Mouse (Mus musculus): ENCODE results near the gene Dcaf11. TPM values are rescaled to one million over a fixed set of nuclear protein-coding genes. Genes with fewer than 3 reads are reported as not detected.

The Dcaf11 gene
- polyA plus RNA-seq (2017; shearing (Covaris generic)) = 100 to 1,000 TPM; 141 to 145 TPM

DNA sequence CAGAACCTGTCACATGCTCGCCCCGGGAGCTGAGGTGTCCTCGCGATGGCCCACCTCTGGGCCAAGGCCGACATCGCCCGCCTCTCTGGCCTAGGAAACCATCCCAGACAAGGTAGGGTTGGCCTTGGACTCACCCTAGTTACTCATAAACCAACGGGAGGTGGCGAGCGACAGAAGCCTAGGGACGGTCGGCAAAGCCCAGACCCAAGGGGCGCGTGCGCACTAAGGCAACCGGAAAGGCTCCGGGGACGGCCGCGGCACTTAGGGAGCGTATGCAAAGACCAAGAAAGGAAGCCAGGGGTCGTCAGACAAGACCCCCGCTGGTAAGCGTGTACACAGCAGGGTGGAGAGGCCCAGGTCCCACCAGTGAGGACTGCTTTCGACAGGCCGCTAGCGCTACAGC is at the start of gene Dcaf11:
Dcaf11 (plus strand) TSS at position 208 of the 403 bp plus-strand sequence.

DNA sequence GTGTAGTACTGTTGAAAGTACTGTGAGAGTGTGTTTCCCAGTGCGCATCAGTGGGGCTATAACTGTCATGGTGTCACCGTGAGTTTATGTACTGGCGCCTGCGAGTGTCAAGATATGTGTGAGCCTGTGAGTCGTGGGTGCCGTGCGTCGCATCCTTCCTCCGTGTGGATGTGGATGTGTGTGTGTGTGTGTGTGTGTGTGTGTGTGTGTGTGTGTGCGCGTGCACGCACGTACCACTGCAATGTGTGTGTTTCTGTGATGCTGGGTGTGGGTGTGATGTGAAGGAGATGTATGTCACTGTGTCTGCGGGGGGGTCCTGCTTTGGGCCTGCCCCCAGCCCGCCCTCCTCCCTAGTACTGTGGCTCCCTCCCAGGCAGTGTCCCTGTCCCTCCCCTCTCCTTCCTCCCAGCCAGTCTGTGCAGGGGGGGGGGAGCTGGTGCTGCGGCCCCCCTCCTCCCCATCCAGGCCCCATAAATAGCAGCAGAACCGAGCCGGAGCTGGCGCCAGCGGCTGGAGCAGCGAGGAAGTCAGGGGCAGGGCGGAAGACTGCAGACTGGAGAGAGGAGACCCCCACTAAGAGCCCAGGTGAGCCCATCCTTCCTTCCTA is 49.6 kb upstream of the Dcaf11 start, which contains the start of gene Cpne6:
Cpne6 (plus strand) TSS at position 321 of the 607 bp plus-strand sequence.

DNA sequence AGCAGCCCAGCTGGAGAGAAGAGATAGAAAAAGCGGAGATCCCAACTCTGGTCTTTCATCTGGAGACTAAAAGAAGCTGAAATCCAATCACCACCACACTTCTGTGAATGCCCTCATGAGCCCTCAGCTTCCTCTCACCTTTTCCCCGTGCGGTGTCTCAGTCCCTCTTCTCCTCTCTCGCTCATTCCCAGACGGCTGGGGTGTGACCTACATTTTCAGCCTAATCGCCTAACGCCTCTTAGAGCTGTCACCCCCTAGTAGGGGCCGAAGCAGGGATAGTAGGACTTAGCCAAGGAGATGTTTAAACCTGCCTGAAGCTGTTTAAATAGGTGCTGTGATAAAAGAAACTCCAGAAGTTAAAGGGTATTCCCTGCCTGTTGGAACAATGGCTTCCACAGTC is 35.0 kb upstream of the Dcaf11 start, which contains the start of gene Nrl:
Nrl (minus strand) TSS at position 197 of the 400 bp plus-strand sequence.

DNA sequence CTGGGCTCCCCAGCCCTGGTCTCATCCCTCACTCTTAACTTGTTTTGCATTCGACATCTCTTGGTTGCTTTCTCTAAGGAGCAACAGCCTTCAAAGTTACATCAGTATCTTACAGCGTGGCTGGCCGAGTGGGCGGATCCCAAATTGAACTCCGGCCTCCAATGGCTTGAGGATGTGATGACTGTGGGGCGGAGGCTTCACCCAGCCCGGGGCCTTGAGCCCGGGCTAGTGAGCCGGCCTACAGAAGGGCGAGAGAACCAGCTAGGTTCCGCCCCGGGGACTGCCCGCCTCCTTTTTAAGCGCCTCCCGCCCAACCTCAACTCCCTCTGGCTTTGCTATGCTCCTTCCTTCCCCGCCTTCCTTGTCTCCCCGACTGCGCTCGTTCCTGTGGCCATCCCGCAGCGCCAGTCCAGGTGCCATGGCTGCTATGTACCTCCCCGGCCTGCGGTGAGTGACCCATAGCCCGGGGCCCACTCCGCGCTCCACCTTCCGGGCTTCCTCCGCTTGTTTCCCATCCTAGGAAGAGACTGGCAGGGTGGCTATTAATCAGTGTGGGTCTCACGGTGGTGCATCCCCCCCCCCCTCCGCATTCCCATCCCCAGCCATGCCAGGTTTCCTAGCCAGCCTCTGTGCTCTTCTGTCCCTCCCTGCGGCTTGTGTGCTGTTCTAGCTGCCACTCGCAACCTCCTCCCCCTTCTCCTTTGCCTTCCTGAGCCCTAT is 19.6 kb upstream of the Dcaf11 start, which contains the start of gene Pck2:
Pck2 (plus strand) TSS at position 200 of the 720 bp plus-strand sequence.

DNA sequence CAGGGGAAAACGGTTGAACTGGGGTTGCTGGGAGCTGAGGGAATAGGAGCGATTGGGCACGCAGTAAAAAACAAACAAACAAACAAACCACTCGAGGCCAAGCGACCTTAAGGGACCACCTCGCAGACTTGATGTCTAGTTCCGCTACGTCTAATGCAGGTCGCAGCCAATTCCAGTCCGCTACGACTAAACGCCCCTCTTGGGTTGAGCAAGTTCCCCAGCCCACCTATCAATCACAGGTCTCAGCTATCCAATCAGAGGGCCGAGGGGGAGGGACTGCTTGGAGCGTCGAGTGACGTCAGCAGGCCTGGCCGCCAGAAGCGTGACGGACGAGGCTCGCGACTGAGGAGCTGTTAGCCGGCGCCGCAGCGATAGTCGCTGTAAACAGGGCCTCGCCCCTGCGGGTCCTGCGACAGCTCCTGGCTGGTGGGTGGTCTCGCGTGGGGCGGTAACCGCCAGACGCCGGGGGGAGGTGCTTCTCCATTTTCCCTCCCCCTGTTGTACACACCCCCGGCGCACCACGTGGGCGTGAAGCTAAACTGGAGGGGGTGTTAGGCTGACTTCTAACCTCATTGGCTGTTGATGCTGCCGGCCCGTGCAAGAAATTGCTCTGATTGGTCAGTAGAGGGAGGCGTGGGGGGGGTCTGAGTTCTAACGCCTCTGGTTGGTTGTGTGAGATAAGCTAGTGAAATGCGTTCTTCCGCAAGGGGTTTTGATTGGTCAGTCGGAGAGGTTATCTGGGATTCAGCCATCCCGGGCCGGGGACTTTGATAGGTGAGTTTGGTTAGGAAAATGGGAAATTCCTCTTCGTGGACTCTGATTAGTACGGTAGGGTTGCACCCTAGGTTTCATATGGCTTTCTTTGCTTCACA is 632 bp downstream of the Dcaf11 start, which contains the start of gene A730061H03Rik:
A730061H03Rik (minus strand) TSS at position 205 of the 872 bp plus-strand sequence.

DNA sequence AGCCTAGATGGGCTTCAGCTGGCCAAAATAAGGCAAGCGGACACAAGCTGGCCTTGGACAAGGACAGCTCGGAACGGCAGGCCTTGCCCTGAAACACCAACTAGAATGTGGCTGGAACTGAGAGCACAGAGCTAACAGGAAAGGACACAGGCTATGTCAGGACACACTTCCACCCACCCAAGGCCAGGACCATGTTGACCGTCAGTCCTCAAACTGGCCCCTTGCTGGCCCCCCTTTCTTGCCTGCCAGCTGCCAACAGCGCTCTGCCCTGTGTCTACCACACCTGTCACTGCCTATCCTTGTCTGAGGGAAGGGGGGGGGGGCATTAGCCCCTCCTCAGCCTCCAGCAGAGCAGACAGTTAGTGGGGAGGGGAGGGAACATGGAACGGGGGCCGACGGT is 15.5 kb downstream of the Dcaf11 start, which contains the start of gene Fitm1:
Fitm1 (plus strand) TSS at position 316 of the 400 bp plus-strand sequence.

DNA sequence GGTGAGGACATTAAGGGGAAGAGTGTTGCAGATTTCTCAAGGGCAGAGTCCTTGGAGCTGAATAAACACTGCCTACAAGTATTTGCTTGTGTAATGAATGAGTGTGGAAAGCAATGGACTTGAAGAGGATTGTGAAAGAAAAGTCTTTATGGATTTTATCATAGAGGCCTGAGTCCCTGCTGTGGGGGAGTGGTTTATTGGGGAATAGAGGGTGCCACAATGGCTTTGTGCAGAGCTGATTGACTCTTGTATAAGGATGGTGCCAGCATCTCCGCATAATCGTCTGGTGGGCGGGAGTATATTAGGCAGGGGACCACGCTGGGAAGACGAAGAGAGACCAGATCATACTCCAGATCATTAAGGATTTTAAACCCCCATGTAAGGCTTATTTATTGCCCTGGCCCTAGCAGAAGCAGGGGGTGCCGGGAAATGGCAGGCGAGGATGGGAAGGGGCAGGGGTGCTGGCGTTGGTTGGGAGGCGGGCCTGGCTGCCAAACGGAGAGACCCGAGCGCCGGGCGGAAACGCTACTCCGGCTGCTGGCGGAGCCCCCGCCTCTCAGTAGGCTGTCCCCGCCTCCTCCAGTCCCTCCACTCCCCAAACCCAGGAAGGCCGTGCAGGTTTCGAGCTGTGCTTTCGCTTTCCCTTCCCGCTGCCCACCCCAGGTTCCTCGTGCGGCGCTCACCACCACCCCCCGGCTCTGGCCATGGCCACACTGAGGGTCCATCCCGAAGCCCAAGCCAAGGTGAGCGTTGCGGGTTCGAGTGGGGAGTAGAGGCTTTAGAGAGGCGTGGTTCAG is 18.3 kb downstream of the Dcaf11 start, which contains the start of gene Psme1:
Psme1 (plus strand) TSS at position 253 of the 797 bp plus-strand sequence.

DNA sequence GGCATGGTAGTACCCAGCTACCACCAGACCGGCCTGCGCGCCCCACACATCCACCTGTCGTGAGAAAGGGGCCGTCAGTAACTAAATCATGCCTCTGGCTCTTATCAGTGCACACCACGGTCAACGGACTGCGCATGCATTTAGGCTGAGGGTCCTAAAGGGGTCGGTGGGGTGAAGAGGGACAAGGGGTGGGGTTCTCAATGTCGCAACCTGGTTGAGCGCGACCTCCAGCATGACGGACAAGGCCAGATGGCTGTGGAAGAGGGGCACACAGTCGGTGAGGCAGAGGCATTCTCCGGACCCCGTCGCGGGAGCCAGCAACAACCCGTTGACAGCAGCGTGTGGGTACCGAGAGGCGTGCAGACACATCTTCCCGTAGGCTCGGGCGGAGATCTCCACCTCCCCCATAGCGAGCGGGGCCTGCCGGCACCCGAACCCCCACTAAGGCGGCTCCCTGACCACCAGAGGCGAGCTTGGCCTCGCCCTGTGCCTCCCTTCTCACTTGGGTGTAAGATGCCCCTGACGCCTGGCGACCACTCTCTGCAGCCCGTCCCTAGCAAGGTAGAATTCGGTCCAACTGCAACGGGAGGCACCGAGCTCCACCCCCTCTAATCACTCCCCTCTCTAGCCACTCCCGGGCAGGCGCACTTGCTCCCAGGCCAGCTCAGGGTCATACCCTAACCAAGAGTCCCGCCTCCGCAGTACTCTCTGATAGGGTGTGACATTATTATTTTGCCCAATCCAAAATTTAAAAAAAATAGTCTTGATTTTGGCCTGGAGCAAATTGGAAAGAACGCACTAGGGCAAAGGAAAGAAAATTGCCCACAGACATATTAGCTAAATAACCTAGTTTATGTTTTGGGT is 25.1 kb downstream of the Dcaf11 start, which contains the start of gene Emc9:
Emc9 (minus strand) TSS at position 601 of the 864 bp plus-strand sequence.

DNA sequence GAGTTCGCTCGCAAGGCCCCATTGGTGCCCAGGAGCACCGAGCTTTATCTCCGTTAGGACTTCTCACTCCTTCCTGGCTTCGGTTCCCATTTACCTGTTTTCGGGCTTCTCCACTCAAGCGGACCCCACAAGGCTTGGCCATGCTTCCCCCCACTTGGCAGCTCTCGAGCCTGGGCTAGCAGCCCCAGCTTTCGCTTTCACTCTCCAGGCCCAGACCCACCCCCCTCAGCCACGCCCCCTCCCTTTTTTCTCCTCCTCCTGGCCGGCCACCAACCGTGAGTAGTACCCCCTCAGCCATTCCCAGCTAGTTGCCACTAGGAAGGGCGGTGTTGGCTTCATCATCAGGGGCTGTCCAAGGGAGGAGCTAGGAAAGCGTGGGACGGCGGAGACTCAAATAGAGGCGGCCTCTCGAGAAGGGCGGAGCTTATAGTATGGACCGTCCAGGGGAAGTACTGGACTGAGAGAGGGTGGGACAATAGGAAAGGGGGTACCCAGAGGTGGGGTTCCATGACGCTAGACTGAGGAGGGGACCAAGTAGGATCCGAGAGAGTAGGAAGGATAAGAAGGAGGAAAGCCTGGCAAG is 31.0 kb downstream of the Dcaf11 start, which contains the start of gene Psme2:
Psme2 (minus strand) TSS at position 366 of the 583 bp plus-strand sequence.

DNA sequence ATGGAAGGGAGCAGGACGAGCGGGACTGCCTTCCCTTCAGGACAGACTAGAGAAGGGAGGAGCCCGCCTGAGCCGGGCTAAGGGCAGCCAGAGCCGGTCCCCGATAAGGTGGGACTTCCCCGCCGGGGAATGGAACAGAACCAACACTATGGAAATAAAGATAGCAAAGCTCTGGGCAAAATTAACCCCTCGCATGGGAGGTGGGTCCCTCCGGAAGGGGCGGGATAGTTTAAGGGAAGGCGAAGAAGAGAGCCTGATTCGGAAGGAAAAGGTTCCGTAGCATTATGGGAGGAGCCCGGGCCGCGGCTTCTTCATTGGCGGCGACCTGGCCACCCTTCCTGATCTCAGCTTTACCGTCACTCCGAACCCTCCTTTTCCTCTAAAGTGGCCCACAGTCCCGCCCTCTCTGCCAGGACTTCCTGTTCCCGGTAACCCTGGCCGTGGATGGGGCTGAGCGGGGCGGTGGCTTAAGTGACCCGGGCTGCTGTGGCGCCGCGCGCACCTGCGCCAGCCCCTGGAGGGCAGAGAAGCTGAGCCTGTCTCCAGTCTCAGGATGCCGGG is 31.6 kb downstream of the Dcaf11 start, which contains the start of gene Rnf31:
Rnf31 (plus strand) TSS at position 378 of the 561 bp plus-strand sequence.

DNA sequence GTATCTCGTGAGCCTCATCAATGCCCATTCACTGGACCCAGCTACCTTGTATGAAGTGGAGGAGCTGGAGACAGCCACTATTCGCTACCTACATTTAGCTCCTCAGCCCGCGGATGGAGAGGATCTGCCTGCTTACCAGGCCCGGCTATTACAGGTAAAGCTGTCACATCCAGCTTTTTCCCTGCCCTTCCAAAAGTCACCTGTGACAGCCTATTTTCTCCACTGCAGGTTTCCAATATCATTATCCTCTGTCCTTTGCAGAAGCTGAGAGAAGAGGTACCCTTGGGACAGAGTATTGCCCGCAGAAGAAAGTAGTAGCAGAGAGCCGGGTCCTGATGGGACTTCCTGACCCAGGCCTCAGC is 43.4 kb downstream of the Dcaf11 start, which contains the start of gene Irf9:
Irf9 (plus strand) TSS at position 301 of the 362 bp plus-strand sequence.

DNA sequence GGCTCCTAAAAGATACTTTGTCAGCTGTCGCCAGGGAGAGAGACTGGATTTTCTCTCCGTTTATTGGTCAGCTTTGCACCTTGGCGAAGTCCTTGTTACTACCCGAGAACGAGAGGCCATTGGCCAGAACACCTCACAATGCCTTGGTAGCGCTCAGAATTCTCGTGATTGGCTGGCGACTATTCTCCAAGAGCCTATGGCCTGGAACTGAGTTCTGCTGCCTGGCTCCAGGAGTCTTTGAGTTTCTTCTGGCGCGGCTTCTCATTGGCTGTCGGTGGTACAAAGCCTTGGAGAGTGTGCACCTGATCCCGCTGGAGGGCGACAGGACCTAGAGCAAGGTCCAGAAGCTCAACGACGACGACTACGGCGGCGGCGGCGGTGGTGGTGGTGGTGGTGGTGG is 58.0 kb downstream of the Dcaf11 start, which contains the start of gene Rec8:
Rec8 (plus strand) TSS at position 216 of the 400 bp plus-strand sequence.

Other genes with a start within 250 kb of the Dcaf11 start
- 10 to 100 TPM; 35.9 to 39.8 TPM for gene Dhrs4, start 81.2 kb upstream of the Dcaf11 start, polyA plus RNA-seq (2017; shearing (Covaris generic))
- gene Carmil3, start 69.4 kb upstream of the Dcaf11 start, polyA plus RNA-seq (2017; shearing (Covaris generic)) = 1 to 10 TPM in 1 of 2 experiments, under 1 TPM in 1; 0.57 to 3.5 TPM
- 1 to 10 TPM in 1 of 2 experiments, under 1 TPM in 1; 0.18 to 1.1 TPM for gene Cpne6, start 49.6 kb upstream of the Dcaf11 start, polyA plus RNA-seq (2017; shearing (Covaris generic))
- gene Nrl, start 35.0 kb upstream of the Dcaf11 start, polyA plus RNA-seq (2017; shearing (Covaris generic)) = 1 to 10 TPM in 1 of 2 experiments, under 1 TPM in 1; 0.36 to 1.6 TPM
- gene Pck2, start 19.7 kb upstream of the Dcaf11 start, polyA plus RNA-seq (2017; shearing (Covaris generic)) = 10 to 100 TPM; 21.5 to 51.6 TPM
- gene A730061H03Rik, start 400 bp downstream of the Dcaf11 start, polyA plus RNA-seq (2017; shearing (Covaris generic)) = 1 to 10 TPM; 4.4 to 6.9 TPM
- gene Fitm1, start 15.6 kb downstream of the Dcaf11 start, polyA plus RNA-seq (2017; shearing (Covaris generic)) = not detected
- 1,000 to 10,000 TPM; 1,004 to 1,125 TPM for gene Psme1, start 18.1 kb downstream of the Dcaf11 start, polyA plus RNA-seq (2017; shearing (Covaris generic))
- gene Emc9, start 25.3 kb downstream of the Dcaf11 start, polyA plus RNA-seq (2017; shearing (Covaris generic)) = 10 to 100 TPM; 32.7 to 34.1 TPM
- 100 to 1,000 TPM; 686 to 830 TPM for gene Psme2, start 31.1 kb downstream of the Dcaf11 start, polyA plus RNA-seq (2017; shearing (Covaris generic))
- gene Rnf31, start 31.7 kb downstream of the Dcaf11 start, polyA plus RNA-seq (2017; shearing (Covaris generic)) = 10 to 100 TPM; 61.0 to 75.2 TPM
- 100 to 1,000 TPM; 149 to 175 TPM for gene Irf9, start 43.6 kb downstream of the Dcaf11 start, polyA plus RNA-seq (2017; shearing (Covaris generic))
- gene Rec8, start 58.0 kb downstream of the Dcaf11 start, polyA plus RNA-seq (2017; shearing (Covaris generic)) = 10 to 100 TPM in 1 of 2 experiments, 1 to 10 TPM in 1; 2.7 to 16.9 TPM
- 10 to 100 TPM; 50.2 to 65.2 TPM for gene Ipo4, start 76.0 kb downstream of the Dcaf11 start, polyA plus RNA-seq (2017; shearing (Covaris generic))
- 1 to 10 TPM; 1.4 to 3.0 TPM for gene Gm49378, start 77.9 kb downstream of the Dcaf11 start, polyA plus RNA-seq (2017; shearing (Covaris generic))
- 10 to 100 TPM; 73.1 to 82.7 TPM for gene Tm9sf1, start 83.8 kb downstream of the Dcaf11 start, polyA plus RNA-seq (2017; shearing (Covaris generic))
- 1 to 10 TPM; 1.4 to 2.1 TPM for gene Tssk4, start 90.2 kb downstream of the Dcaf11 start, polyA plus RNA-seq (2017; shearing (Covaris generic))
- 100 to 1,000 TPM in 1 of 2 experiments, 10 to 100 TPM in 1; 97.3 to 101 TPM for gene Mdp1, start 100.5 kb downstream of the Dcaf11 start, polyA plus RNA-seq (2017; shearing (Covaris generic))
- 10 to 100 TPM; 41.6 to 61.3 TPM for gene Gmpr2, start 111.9 kb downstream of the Dcaf11 start, polyA plus RNA-seq (2017; shearing (Covaris generic))
- gene Nedd8, start 112.1 kb downstream of the Dcaf11 start, polyA plus RNA-seq (2017; shearing (Covaris generic)) = 100 to 1,000 TPM; 358 to 380 TPM
- gene Tinf2, start 121.8 kb downstream of the Dcaf11 start, polyA plus RNA-seq (2017; shearing (Covaris generic)) = 10 to 100 TPM; 57.8 to 66.2 TPM
- under 1 TPM; 0.14 to 0.76 TPM for gene Tgm1, start 153.9 kb downstream of the Dcaf11 start, polyA plus RNA-seq (2017; shearing (Covaris generic))
- 10 to 100 TPM; 54.5 to 89.6 TPM for gene Rabggta, start 162.3 kb downstream of the Dcaf11 start, polyA plus RNA-seq (2017; shearing (Covaris generic))
- gene Dhrs1, start 185.7 kb downstream of the Dcaf11 start, polyA plus RNA-seq (2017; shearing (Covaris generic)) = 10 to 100 TPM; 21.9 to 45.9 TPM
- gene Nop9, start 185.7 kb downstream of the Dcaf11 start, polyA plus RNA-seq (2017; shearing (Covaris generic)) = 10 to 100 TPM; 45.0 to 53.1 TPM
- gene Cideb, start 198.5 kb downstream of the Dcaf11 start, polyA plus RNA-seq (2017; shearing (Covaris generic)) = not detected
- 1 to 10 TPM in 1 of 2 experiments, under 1 TPM in 1; 0.35 to 1.1 TPM for gene Ltb4r2, start 201.4 kb downstream of the Dcaf11 start, polyA plus RNA-seq (2017; shearing (Covaris generic))
- 10 to 100 TPM in 1 of 2 experiments, 1 to 10 TPM in 1; 1.2 to 10.9 TPM for gene Ltb4r1, start 206.0 kb downstream of the Dcaf11 start, polyA plus RNA-seq (2017; shearing (Covaris generic))
- under 1 TPM; 0.04 to 0.45 TPM for gene Adcy4, start 224.1 kb downstream of the Dcaf11 start, polyA plus RNA-seq (2017; shearing (Covaris generic))
- gene Ripk3, start 228.9 kb downstream of the Dcaf11 start, polyA plus RNA-seq (2017; shearing (Covaris generic)) = 10 to 100 TPM; 62.4 to 75.6 TPM

Measured in inflammation-experienced regulatory T-cells (primary cell).